Mouse (Mus musculus) T-helper 2 cell (primary cell): ENCODE data around the gene Arglu1.

ENCODE experiments used
- in situ Hi-C: fragments of 300-600 bp; cut with MboI, MseI; formaldehyde crosslinking; loops from one replicate; pipeline ENCODE4 v1.15.1; 2025; ENCODE audit warnings: high pct_unique_total_duplicates

Arglu1 gene

DNA sequence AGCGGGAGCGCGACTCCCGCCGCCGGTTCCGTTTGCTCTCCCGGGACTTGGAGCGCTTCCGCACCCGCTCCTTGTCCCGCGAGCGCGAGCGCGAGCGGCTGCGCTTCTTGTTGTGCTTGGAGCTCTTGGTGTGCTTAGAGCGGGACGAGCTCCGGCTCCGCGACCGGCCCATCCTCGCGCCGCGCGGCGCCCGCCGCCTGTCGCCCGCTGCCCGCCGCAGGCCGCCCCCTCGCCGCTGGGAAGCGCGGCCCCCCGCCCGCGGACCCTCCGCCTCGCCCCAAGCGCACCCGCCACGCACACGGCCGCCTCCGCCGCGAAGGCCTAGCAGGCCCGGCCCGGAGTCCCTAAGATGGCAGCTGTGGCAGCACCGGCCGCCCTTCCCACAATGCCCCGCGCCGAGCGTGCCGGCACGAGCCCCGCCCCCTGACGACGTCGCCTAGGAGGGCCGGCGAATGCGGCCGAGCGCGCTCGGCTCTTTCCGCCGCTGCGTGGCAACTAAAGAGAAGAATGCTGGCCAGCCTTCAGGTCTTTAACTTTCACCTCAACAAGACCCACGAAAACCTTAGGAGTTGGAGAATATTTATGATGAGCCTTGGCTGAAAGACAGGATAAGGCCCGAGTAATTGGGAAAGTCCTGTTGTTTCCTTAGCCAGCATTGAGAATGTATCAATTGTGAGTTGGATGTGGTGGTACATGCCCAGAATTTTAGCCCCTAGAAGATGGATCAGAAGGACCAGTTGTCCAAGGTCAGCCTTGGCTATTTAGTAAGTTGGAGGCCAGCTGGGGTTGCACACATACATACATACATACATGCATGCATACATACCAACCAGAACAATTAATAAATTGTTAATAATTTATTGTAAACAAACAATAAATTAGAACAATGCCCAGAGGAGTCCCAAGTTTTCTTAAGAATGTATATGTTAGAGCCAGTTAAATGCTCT is at the start of gene Arglu1:
Arglu1 (minus strand) TSS at position 376 of the 947 bp plus-strand sequence.
- in situ Hi-C loops = no loop called here

DNA sequence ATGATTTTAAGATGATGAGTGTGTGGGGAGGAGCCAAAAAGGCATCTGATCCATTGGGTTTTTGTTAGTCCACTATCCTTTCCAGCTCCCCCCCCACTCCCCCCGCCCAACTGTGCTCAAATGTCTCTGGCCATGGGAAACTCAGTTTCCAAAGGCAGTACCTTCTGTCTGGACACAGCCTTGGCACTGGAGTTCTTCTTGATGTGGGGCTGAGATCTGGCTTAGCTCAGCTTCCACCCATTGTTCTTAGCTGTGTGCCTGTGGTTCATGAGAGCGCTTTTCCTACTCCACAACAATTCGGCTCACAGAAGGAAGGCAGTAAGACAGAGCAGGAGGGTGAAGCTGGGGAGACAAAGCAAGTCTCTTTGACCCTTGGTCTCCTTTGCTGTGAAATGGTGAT is 47.0 kb upstream of the Arglu1 start:
- in situ Hi-C loops = no loop called here

DNA sequence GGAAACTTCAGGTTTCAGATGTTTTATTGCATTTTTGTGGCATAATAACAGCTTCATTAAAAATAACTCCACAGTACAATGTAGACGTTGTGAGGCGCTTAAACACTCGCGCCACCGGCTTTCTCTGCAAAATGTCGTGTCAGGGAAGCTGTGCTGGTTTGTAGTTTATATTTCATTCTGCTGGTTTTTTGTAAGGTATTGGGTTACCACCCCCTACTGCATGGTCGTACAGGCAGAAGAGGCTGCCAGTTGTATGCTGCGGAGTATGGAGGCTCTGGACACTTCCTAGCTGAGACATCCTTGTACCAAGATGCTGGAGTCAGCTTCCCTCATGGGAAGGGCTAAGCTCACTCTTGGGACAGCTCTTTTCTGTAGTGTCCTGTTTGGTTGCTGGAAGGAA is 46.5 kb upstream of the Arglu1 start:
- in situ Hi-C loops = no loop called here

DNA sequence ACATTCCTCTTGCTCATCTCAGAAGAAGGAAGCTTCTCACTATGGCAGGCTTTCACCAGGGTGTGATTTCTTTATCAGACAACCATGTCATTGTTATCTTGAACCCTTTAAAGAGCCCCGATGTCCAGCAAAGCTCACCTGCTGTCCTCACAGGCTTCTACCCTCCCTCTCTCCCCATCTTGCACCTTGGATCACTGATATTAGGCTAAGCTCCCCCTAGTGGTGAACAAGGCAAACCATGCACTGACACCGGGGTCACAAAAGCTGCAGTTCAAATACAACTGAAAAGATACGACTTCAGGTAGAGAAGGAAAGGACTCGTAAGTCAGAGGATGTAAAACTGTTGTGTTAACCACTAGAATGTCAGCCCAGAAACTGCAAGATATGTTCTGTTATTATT is 43.5 kb upstream of the Arglu1 start:
- in situ Hi-C loops = no loop called here

- in situ Hi-C loops = no loop called here
Observed at GRCm38 (mm10) chr8:8728643-8729042, 38.3 kb upstream of the Arglu1 start.

DNA sequence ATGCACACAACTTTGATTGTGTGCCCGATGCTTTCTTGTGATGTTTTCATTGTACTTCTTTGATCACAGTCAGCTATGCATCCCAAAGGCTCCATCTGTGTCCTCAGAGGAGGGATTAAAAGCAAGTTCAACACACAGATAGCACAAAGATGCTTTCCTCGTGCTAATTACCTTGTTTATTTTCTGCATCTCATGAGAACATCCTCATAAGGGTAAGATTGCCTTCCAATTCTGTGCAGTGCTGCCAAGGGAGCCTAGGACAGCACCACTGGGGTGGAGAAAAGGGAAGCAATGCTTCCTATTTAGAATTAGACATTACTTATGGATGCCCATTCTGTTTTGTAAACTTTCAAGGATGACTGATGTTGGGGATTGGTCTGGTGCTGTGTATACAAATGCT is 36.2 kb upstream of the Arglu1 start:
- in situ Hi-C loops = no loop called here

GRCm38 (mm10) chr8:8704813-8705212 is 14.5 kb upstream of the Arglu1 start:
- in situ Hi-C loops = loop anchor here (10.0 to 25.0 kb wide), 2 partner anchors 282 to 1240 kb away; no protein-coding TSS in a partner anchor

- in situ Hi-C loops = loop anchor here (10.0 to 25.0 kb wide), 2 partner anchors 284 to 1241 kb away; no protein-coding TSS in a partner anchor
Observed at GRCm38 (mm10) chr8:8703668-8704067, 13.3 kb upstream of the Arglu1 start.

GRCm38 (mm10) chr8:8700821-8701220 is 10.5 kb upstream of the Arglu1 start:
- in situ Hi-C loops = loop anchor here (10.0 to 25.0 kb wide), 2 partner anchors 286 to 1244 kb away; no protein-coding TSS in a partner anchor

- in situ Hi-C loops = loop anchor here (10.0 to 25.0 kb wide), 2 partner anchors 287 to 1245 kb away; no protein-coding TSS in a partner anchor
Observed at GRCm38 (mm10) chr8:8700229-8700628, 9.9 kb upstream of the Arglu1 start.

- in situ Hi-C loops = no loop called here
Observed at GRCm38 (mm10) chr8:8689454-8690145, 721 bp downstream of the Arglu1 start.

DNA sequence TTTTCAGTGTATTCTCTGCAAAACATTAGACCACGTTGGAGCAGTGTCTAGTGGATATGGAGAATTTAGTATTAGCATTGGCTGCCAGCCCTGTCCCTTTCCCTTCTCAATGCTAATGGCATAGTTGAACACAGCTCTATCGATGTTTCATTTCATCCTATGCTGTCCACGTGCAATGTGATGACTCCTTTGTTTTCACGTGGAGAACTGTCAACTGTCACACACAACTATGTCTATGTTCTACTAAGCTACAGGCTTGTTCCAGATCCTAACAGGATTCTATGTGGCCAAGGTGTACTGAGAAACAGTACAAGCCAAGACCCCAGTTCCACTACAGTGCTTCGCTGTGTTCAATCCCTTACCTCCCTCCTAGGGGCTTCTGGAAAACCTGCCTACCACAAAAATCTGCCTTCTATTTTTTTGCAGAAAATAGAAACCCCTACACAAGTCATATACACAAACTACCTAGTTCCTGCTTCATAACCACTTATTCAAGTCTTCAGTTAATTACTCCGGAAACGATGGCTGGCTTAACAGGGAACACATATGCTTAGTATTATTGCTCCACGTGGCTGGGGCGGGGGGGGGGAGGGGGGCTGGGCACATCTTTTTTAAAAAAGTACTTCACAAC is 1.4 kb downstream of the Arglu1 start:
- in situ Hi-C loops = no loop called here

- in situ Hi-C loops = no loop called here
Observed at GRCm38 (mm10) chr8:8685517-8685916, 4.8 kb downstream of the Arglu1 start.

DNA sequence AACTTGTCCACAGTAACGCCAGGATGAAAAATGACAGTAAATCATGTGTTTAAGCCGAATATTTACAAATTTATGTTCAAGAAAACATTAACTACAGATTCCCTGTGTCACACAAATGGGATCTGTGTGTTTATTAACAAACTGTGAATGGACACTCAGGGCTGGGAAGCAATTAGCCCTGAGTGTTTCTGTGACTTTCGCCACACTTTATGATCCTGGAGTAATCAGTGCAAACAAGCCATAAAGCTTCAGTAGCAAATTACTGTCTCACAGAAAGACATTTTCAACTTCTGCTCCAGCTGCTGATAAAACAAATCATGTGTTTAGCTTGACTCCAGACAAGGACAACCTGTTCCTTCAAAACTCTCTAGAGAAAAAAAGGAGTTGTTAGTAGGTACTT is 7.6 kb downstream of the Arglu1 start:
- in situ Hi-C loops = no loop called here

DNA sequence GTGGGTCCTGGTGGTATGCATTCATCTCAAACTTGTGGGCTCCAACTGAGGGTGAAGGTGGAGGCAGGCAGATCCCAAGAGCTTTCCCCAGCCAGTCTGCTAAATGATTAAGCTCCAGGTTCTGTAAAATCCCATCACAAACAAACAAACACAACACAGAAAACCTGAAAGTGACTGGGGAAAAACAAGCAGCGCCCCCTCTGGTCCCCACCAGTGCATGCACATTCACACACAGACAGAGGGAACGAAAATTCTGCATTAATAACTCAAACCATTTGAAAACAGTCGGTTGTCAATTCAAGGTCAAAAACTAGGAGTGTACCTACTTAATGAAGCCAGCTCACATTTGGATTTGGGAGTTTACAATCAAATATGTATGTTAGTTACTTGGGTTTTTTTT is 12.1 kb downstream of the Arglu1 start:
- in situ Hi-C loops = no loop called here

DNA sequence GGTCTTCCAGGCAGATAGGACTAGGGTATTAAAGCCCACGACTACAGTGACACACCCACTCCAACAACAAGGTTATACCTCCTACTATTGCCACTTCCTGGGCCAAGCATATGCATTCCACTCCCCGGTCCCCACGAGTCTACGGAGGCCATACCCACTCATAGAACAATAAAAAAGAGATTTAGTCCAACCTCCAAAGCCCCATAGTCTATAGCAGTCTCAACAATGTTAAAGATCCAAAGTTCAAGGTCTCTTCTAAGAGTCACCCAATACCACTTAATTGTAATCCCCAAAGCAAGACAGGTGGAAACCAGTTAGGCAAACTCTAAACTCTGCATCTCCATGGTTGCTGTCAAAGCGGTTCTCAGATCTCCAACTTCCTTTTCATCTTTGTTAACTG is 15.5 kb downstream of the Arglu1 start:
- in situ Hi-C loops = no loop called here

DNA sequence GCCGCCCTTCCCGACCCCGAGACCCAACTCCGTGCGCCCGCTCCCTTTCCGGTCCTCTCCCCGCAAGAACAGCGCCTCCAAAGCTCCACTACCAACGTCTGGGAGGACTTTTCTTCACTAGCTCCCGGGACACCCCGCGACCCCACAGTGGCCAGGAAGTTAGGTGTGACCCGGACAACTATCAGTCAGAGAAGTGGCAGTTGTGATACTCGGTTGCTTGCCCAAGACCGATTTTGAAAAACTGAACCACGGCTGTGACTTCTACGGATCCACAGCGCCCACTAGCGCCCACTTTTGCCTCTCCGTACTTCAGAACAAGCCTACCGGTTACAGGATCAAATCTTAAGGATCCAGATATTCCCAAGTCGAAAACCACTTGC is 28.6 kb downstream of the Arglu1 start:
- in situ Hi-C loops = no loop called here

- in situ Hi-C loops = no loop called here
Observed at GRCm38 (mm10) chr8:8661103-8661758, 29.1 kb downstream of the Arglu1 start, which contains the start of gene Efnb2. Gene Efnb2, minus strand, starts transcription at chr8:8661242.

DNA sequence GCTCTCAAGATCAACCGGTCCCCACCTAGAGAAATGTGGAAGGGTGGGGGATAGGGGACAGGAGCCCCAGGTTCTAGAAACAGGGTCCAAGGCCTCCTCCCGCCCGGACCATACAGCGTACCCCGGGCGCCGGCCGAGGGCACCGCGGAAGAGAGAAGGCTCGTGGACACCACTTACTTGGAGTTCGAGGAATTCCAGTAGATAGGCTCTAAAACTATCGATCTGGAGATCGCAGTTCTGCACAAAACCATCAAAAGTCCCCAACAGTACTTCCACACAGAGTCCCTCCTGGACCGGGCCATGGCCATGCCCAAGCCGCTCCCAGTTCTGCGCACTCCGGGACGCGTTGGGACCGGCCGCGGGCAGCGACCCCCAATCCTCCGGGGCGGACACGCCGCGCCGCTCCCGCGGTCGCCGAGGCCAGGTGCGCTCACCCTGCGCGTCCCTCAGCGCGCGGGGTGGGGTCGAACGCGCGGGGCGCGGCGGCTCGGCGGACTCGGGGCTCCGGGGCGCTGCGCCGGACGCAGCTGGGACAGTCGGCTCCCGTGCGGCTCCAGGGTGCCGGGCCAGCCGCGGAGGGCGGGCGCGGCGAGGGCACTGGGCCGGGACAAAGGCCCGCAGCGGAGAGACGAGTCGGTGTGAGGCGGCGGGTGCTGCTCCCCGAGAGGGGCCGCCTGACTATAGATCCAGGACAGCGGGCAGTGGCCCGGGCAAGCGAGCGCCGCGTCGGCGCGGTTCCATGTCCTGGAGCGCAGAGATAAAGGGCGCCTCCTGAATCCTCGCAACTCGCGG is 29.8 kb downstream of the Arglu1 start:
- in situ Hi-C loops = no loop called here

DNA sequence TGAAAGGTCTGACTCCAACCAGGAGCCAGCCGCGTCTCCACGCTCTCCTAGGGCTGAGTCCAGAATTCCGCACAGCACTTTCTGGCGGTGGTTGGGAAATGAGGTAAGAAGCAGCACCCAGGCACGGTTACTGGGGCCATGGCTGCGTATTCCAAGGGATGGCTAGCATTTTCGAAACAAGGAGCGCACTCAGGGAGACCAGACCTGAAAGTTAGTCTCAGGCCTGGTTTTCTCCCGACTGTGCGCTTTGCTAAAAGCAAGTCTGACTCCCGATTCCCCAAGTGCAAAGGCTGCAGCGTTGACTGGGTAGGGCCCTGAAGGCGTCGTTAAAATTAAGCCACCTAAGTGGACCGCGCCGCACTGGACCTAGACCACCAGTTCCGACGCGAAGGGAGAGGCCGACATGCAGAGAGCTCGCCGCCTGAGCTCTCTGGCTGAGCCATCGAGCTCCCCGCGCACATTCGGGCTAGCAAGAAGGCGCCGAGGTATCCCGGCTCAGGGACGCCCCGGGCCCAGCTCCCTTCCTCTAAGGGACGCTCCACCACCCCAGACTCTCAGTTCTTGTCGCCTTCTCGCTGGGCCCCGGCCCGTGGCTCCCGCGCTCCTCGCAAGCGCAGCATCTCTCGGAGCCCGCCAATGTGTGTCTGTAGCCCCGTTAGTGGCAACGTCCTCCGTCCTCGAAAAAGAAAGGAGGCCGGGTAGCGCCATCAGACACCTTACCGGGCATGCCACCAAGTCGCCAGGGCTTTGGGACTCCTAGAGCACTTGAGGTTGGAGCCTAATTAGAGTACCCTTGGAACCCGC is 30.6 kb downstream of the Arglu1 start:
- in situ Hi-C loops = no loop called here
